Mouse (Mus musculus) heart, adult 10 weeks (tissue): ENCODE results near the gene Gpalpp1. TPM values are rescaled to one million over a fixed set of nuclear protein-coding genes. Genes with fewer than 3 reads are reported as not detected.

ENCODE experiments used
- polyA plus RNA-seq: library from polyadenylated mRNA; stranded (reverse); fragments of 350-450 nt; fragmentation: Illumina TruSeq; extraction: RNeasy Lipid Tissue Mini Kit (QIAGEN cat#74804); gene quantifications from one replicate; pipeline ENCODE4 v1.2.3, GENCODE M21; 2014; ENCODE audit warnings: low read depth, low replicate concordance

Gpalpp1 gene
- 12.9 TPM for polyA plus RNA-seq

GRCm38 (mm10) chr14:76110396-76111221, at the start of gene Gpalpp1, which contains the start of gene Nufip1:
Gene Gpalpp1, minus strand, starts transcription at chr14:76110760.
Gene Nufip1, plus strand, starts transcription at chr14:76110891.

Other genes with a start within 250 kb of the Gpalpp1 start
- not detected for gene Kctd4, start 155.8 kb downstream of the Gpalpp1 start, polyA plus RNA-seq
- gene Gtf2f2, start 99.9 kb downstream of the Gpalpp1 start, polyA plus RNA-seq = 14.8 TPM
- gene Nufip1, start 131 bp upstream of the Gpalpp1 start, polyA plus RNA-seq = 3.5 TPM